Mouse (Mus musculus) ovary, postnatal 36 days (tissue): ENCODE results near the gene Gm45717.
"Not testable (repeated sequence)": the region's sequence is repeated elsewhere in the genome, so short reads cannot be mapped to it uniquely, and the experiment has no call there.

Experiments used
- DNase-seq: peaks from one replicate; pipeline ENCODE4 v3.0.0; 2022; ENCODE audit warnings: low spot score, mixed read lengths

The Gm45717 gene

GRCm38 (mm10) chr7:140955758-140956555, at the start of gene Gm45717, which contains the start of gene Ifitm2:
Gm45717 (minus strand) TSS chr7:140955937.
Ifitm2 (minus strand) TSS chr7:140955987.
- DNase-seq, result peak; percentile 65

- no peak for DNase-seq
These were observed 47.7 kb upstream of the Gm45717 start for GRCm38 (mm10) chr7:141003248-141004010.

GRCm38 (mm10) chr7:141000881-141001708, 45.4 kb upstream of the Gm45717 start:
- no peak for DNase-seq

GRCm38 (mm10) chr7:140998853-140999700, 43.3 kb upstream of the Gm45717 start:
- no peak for DNase-seq

- no peak for DNase-seq
These were observed 42.1 kb upstream of the Gm45717 start for GRCm38 (mm10) chr7:140997817-140998216.

- DNase-seq, result no peak
These were observed 35.5 kb upstream of the Gm45717 start for GRCm38 (mm10) chr7:140991117-140991689.

- no peak for DNase-seq
These were observed 34.9 kb upstream of the Gm45717 start for GRCm38 (mm10) chr7:140990622-140991021.

- no peak for DNase-seq
These were observed 34.4 kb upstream of the Gm45717 start for GRCm38 (mm10) chr7:140990185-140990584.

GRCm38 (mm10) chr7:140989022-140989421, 33.3 kb upstream of the Gm45717 start:
- no peak for DNase-seq

- no peak for DNase-seq
These were observed 31.7 kb upstream of the Gm45717 start for GRCm38 (mm10) chr7:140987182-140988138.

- DNase-seq, result no peak
These were observed 27.2 kb upstream of the Gm45717 start for GRCm38 (mm10) chr7:140982971-140983370.

GRCm38 (mm10) chr7:140981704-140982103, 26.0 kb upstream of the Gm45717 start:
- no peak for DNase-seq

- DNase-seq, result not testable (repeated sequence)
These were observed 21.0 kb upstream of the Gm45717 start for GRCm38 (mm10) chr7:140976720-140977119.

GRCm38 (mm10) chr7:140975465-140975864, 19.7 kb upstream of the Gm45717 start:
- DNase-seq, result no peak

GRCm38 (mm10) chr7:140974940-140975339, 19.2 kb upstream of the Gm45717 start:
- no peak for DNase-seq

- no peak for DNase-seq
These were observed 17.8 kb upstream of the Gm45717 start for GRCm38 (mm10) chr7:140973396-140974165.

- no peak for DNase-seq
These were observed 15.9 kb upstream of the Gm45717 start for GRCm38 (mm10) chr7:140971479-140972171.

GRCm38 (mm10) chr7:140970931-140971330, 15.2 kb upstream of the Gm45717 start:
- DNase-seq, result no peak
